Mouse (Mus musculus): ENCODE measurements around the gene Olfr315.
"Not testable (repeated sequence)": the region's sequence is repeated elsewhere in the genome, so short reads cannot be mapped to it uniquely, and the experiment has no call there.

- not testable (repeated sequence) for TF ChIP-seq POLR2A, CTCF (IDR thresholded peaks at IDR 0.05; ENCODE audit: extremely low read depth, insufficient read depth, low read length)
Measured at GRCm38 (mm10) chr11:58828937-58829336, 55.9 kb downstream of the Olfr315 start, which contains the start of gene Olfr312.

Data from cortical plate, adult 2 months (tissue).